Mouse (Mus musculus) ES-E14 (cell line): Measurements from ENCODE around the gene Rtp1. TPM values are rescaled to one million over a fixed set of nuclear protein-coding genes. Genes with fewer than 3 reads are reported as not detected.

Source experiments
- DNase-seq: peaks from one replicate; pipeline ENCODE4 v3.0.0-alpha.2; 2013; ENCODE audit warnings: low read depth, low spot score
- H3K27ac ChIP-seq: 2 replicates; pipeline ENCODE4 v1.5.1; 2012; ENCODE audit warnings: low read depth, mild to moderate bottlenecking, low read length, moderate library complexity, mixed read lengths; ENCODE audit not compliant: poor library complexity, insufficient read depth, severe bottlenecking
- H3K36me3 ChIP-seq: 2 replicates; pipeline ENCODE4 v1.6.1; 2012; ENCODE audit warnings: mild to moderate bottlenecking, low read length, moderate library complexity, mixed read lengths; ENCODE audit not compliant: control insufficient read depth, poor library complexity, insufficient read depth, severe bottlenecking
- H3K4me1 ChIP-seq, 2 experiments: fragments of 150-350 bp in 1 of 2; sonication (generic) in 1 of 2; 2 replicates each; pipeline ENCODE4 v1.6.1; 2012; ENCODE audit warnings: low read length in 2 of 2, mild to moderate bottlenecking in 1 of 2, mixed read lengths in 1 of 2; ENCODE audit not compliant: control insufficient read depth in 2 of 2, insufficient read depth in 2 of 2, poor library complexity in 1 of 2
- H3K4me3 ChIP-seq, 2 experiments: fragments of 150-350 bp in 1 of 2; sonication (generic) in 1 of 2; 2 replicates each; pipeline ENCODE4 v1.5.1; 2012; ENCODE audit warnings: low read length in 2 of 2, low read depth in 1 of 2, mild to moderate bottlenecking in 1 of 2, mixed read lengths in 1 of 2; ENCODE audit not compliant: insufficient read depth in 1 of 2, poor library complexity in 1 of 2, severe bottlenecking in 1 of 2
- H3K9ac ChIP-seq: 2 replicates; pipeline ENCODE4 v1.6.1; 2012; ENCODE audit warnings: low read depth, mild to moderate bottlenecking, low read length, mixed read lengths; ENCODE audit not compliant: poor library complexity, insufficient read depth, severe bottlenecking
- H3K9me3 ChIP-seq: fragments of 150-350 bp; sonication (generic); 2 replicates; pipeline ENCODE4 v1.6.1; 2012; ENCODE audit warnings: low read depth, mild to moderate bottlenecking, low read length; ENCODE audit not compliant: control insufficient read depth, insufficient read depth
- CHD2 ChIP-seq: IDR thresholded peaks from 2 replicates; pipeline ENCODE4 v1.6.1; 2014; ENCODE audit warnings: mild to moderate bottlenecking, low read depth, low read length, inconsistent platforms
- HCFC1 ChIP-seq: IDR thresholded peaks from 2 replicates; pipeline ENCODE4 v1.6.1; 2012; ENCODE audit warnings: low read length, inconsistent platforms, borderline replicate concordance; ENCODE audit not compliant: insufficient read depth
- MAFK ChIP-seq: IDR thresholded peaks from 2 replicates; pipeline ENCODE4 v1.6.1; 2014; ENCODE audit warnings: mild to moderate bottlenecking, low read depth, low read length, inconsistent platforms; ENCODE audit not compliant: insufficient read depth
- ZC3H11A ChIP-seq: IDR thresholded peaks from 2 replicates; pipeline ENCODE4 v1.6.1; 2012; ENCODE audit warnings: low read depth, mild to moderate bottlenecking, inconsistent platforms, low read length, borderline replicate concordance
- ZNF384 ChIP-seq: IDR thresholded peaks from 2 replicates; pipeline ENCODE4 v1.6.1; 2012; ENCODE audit warnings: low read depth, low read length, inconsistent platforms
- in situ Hi-C, 2 experiments: fragments of 600-800 bp; cut with MboI; formaldehyde crosslinking; loops; one replicate each; pipeline ENCODE4 v1.15.1; 2025; ENCODE audit warnings: low sequenced_read_pairs in 2 of 2, inconsistent platforms in 1 of 2; ENCODE audit not compliant: unreplicated experiment in 2 of 2
- total RNA-seq: library from RNA; depleted of rRNA; stranded (reverse); fragments of 300-350 nt; gene quantifications from 2 replicates; pipeline ENCODE4 v1.2.3, GENCODE M21; 2012

Rtp1 gene
- total RNA-seq, 1 experiment = not detected

GRCm38 (mm10) chr16:23450816-23451215 is 21.9 kb downstream of the Rtp1 start:
- Histone ChIP-seq H3K27ac (no peak overlapping the region), H3K4me1 (no peaks in the 10 kb centered on the region), H3K36me3 (no peaks in the 10 kb centered on the region), H3K4me3 (no peak overlapping the region), H3K9ac (no peak overlapping the region), H3K9me3 (no peaks in the 10 kb centered on the region)
- TF ChIP-seq ZC3H11A (no peak), MAFK (no peak)
- no peak for DNase-seq
- in situ Hi-C loops = loop anchor here (10.0 to 25.0 kb wide), 3 partner anchors 186 to 504 kb away; partner anchors contain the start of gene Sst (in 1 of the 2)

- peak; percentile 50 for DNase-seq
- H3K9ac ChIP-seq = no peak overlapping the region
- H3K36me3 ChIP-seq = no peaks in the 10 kb centered on the region
- in situ Hi-C loops = loop anchor here (10.0 to 25.0 kb wide), 3 partner anchors 185 to 502 kb away; partner anchors contain the start of gene Sst (in 1 of the 2)
- H3K9me3 ChIP-seq = no peaks in the 10 kb centered on the region
- no peaks in the 10 kb centered on the region for H3K4me1 ChIP-seq
- no peak overlapping the region for H3K4me3 ChIP-seq
- no peak overlapping the region for H3K27ac ChIP-seq
- peak; percentile 96 for TF ChIP-seq ZC3H11A
- TF ChIP-seq ZNF384 = no peak
These were observed 23.5 kb downstream of the Rtp1 start for GRCm38 (mm10) chr16:23452476-23452875.

GRCm38 (mm10) chr16:23454376-23454775 is 25.4 kb downstream of the Rtp1 start:
- Histone ChIP-seq H3K4me1 (no peaks in the 10 kb centered on the region; a peak in 1 of 4 replicates), H3K36me3 (no peaks in the 10 kb centered on the region), H3K27ac (no peak overlapping the region), H3K9me3 (no peaks in the 10 kb centered on the region), H3K4me3 (no peak overlapping the region), H3K9ac (no peak overlapping the region)
- TF ChIP-seq ZNF384 (no peak), CHD2 (no peak), HCFC1 (no peak), MAFK (no peak), ZC3H11A (no peak)
- DNase-seq = no peak
- in situ Hi-C loops = loop anchor here (10.0 to 25.0 kb wide), 3 partner anchors 183 to 500 kb away; partner anchors contain the start of gene Sst (in 1 of the 2)

- Histone ChIP-seq H3K4me1 (no peaks in the 10 kb centered on the region; a peak in 1 of 4 replicates), H3K9ac (no peak overlapping the region), H3K4me3 (no peak overlapping the region), H3K9me3 (no peaks in the 10 kb centered on the region), H3K27ac (no peak overlapping the region), H3K36me3 (no peaks in the 10 kb centered on the region)
- in situ Hi-C loops = loop anchor here (10.0 to 25.0 kb wide), 3 partner anchors 181 to 498 kb away; partner anchors contain the start of gene Sst (in 1 of the 2)
- TF ChIP-seq HCFC1 (no peak), CHD2 (no peak), MAFK (no peak), ZC3H11A (no peak), ZNF384 (no peak)
- no peak for DNase-seq
These were observed 27.6 kb downstream of the Rtp1 start for GRCm38 (mm10) chr16:23456534-23456933.

- Histone ChIP-seq H3K4me3 (no peak overlapping the region), H3K36me3 (no peaks in the 10 kb centered on the region), H3K27ac (no peak overlapping the region), H3K4me1 (no peaks in the 10 kb centered on the region; a peak in 1 of 4 replicates), H3K9me3 (no peaks in the 10 kb centered on the region), H3K9ac (no peak overlapping the region)
- in situ Hi-C loops = loop anchor here (10.0 to 25.0 kb wide), 3 partner anchors 180 to 497 kb away; partner anchors contain the start of gene Sst (in 1 of the 2)
- TF ChIP-seq HCFC1 (no peak), CHD2 (no peak), ZC3H11A (no peak), MAFK (no peak)
- no peak for DNase-seq
These were observed 28.4 kb downstream of the Rtp1 start for GRCm38 (mm10) chr16:23457338-23457737.
